Mouse (Mus musculus) skeletal muscle tissue, postnatal 0 days (tissue): ENCODE measurements around the gene Thap11. TPM values are rescaled to one million over a fixed set of nuclear protein-coding genes. Genes with fewer than 3 reads are reported as not detected.

Source experiments
- polyA plus RNA-seq: library from polyadenylated mRNA; unstranded; fragments of >200 nt; fragmentation: Nextera tagmentation; extraction: Ambion mirVana; gene quantifications from 2 replicates; pipeline ENCODE4 v1.2.1, GENCODE M21; 2015

Thap11 gene
- 52.0 and 52.7 TPM in 2 replicates for polyA plus RNA-seq

GRCm38 (mm10) chr8:105854715-105855216 lies at the start of gene Thap11:
Thap11 (plus strand) TSS chr8:105855132.

GRCm38 (mm10) chr8:105826861-105827848 lies 27.8 kb upstream of the Thap11 start, which contains the start of the genes Ranbp10 and Tsnaxip1:
Ranbp10 (minus strand) TSS chr8:105827350.
Tsnaxip1 (plus strand) TSS chr8:105827731.

GRCm38 (mm10) chr8:105853178-105853577 lies 1.8 kb upstream of the Thap11 start, which contains the start of gene Cenpt:
Cenpt (minus strand) TSS chr8:105853278.

GRCm38 (mm10) chr8:105860143-105860981 lies 5.4 kb downstream of the Thap11 start, which contains the start of gene Nutf2:
Nutf2 (plus strand) TSS chr8:105860580.

GRCm38 (mm10) chr8:105880754-105881520 lies 26.0 kb downstream of the Thap11 start, which contains the start of gene Edc4:
Edc4 (plus strand) TSS chr8:105880881.

GRCm38 (mm10) chr8:105893339-105893738 lies 38.4 kb downstream of the Thap11 start, which contains the start of gene Nrn1l:
Nrn1l (plus strand) TSS chr8:105893567.

GRCm38 (mm10) chr8:105900180-105900940 lies 45.4 kb downstream of the Thap11 start, which contains the start of gene Pskh1:
Pskh1 (plus strand) TSS chr8:105900441.

Other genes starting within 250 kb of the Thap11 start
- 15.6 and 18.2 TPM in 2 replicates for gene Ripor1, start 249.9 kb upstream of the Thap11 start, polyA plus RNA-seq
- gene Ctcf, start 218.6 kb upstream of the Thap11 start, polyA plus RNA-seq: 40.0 and 44.9 TPM in 2 replicates
- gene Agrp, start 217.7 kb upstream of the Thap11 start, polyA plus RNA-seq: 0.27 and 0.62 TPM in 2 replicates
- gene Carmil2, start 168.9 kb upstream of the Thap11 start, polyA plus RNA-seq: 0.04 and 0.10 TPM in 2 replicates
- gene Acd, start 154.0 kb upstream of the Thap11 start, polyA plus RNA-seq: 24.6 and 25.1 TPM in 2 replicates
- 11.9 and 12.2 TPM in 2 replicates for gene Pard6a, start 154.0 kb upstream of the Thap11 start, polyA plus RNA-seq
- gene 4933405L10Rik, start 147.5 kb upstream of the Thap11 start, polyA plus RNA-seq: not detected in 2 replicates
- 3.2 and 3.8 TPM in 2 replicates for gene Enkd1, start 146.9 kb upstream of the Thap11 start, polyA plus RNA-seq
- gene Gfod2, start 96.5 kb upstream of the Thap11 start, polyA plus RNA-seq: 5.0 and 7.8 TPM in 2 replicates
- gene Ranbp10, start 27.8 kb upstream of the Thap11 start, polyA plus RNA-seq: 9.3 and 9.6 TPM in 2 replicates
- gene Tsnaxip1, start 27.4 kb upstream of the Thap11 start, polyA plus RNA-seq: 0.17 and 0.28 TPM in 2 replicates
- 9.9 and 12.2 TPM in 2 replicates for gene Cenpt, start 1.9 kb upstream of the Thap11 start, polyA plus RNA-seq
- gene Nutf2, start 5.4 kb downstream of the Thap11 start, polyA plus RNA-seq: 158 and 164 TPM in 2 replicates
- gene Edc4, start 25.7 kb downstream of the Thap11 start, polyA plus RNA-seq: 20.2 and 22.6 TPM in 2 replicates
- 1.2 and 1.7 TPM in 2 replicates for gene Nrn1l, start 38.4 kb downstream of the Thap11 start, polyA plus RNA-seq
- gene Pskh1, start 45.3 kb downstream of the Thap11 start, polyA plus RNA-seq: 16.8 and 17.0 TPM in 2 replicates
- 0.32 TPM in 1 of 2 replicates, not detected in the other for gene Ctrl, start 78.7 kb downstream of the Thap11 start, polyA plus RNA-seq
- 36.6 and 38.1 TPM in 2 replicates for gene Psmb10, start 83.3 kb downstream of the Thap11 start, polyA plus RNA-seq
- gene Lcat, start 88.2 kb downstream of the Thap11 start, polyA plus RNA-seq: 0.49 and 0.66 TPM in 2 replicates
- gene Slc12a4, start 111.0 kb downstream of the Thap11 start, polyA plus RNA-seq: 15.2 and 16.0 TPM in 2 replicates
- not detected in 2 replicates for gene Dpep3, start 124.3 kb downstream of the Thap11 start, polyA plus RNA-seq
- gene Dus2, start 136.2 kb downstream of the Thap11 start, polyA plus RNA-seq: 15.0 and 15.5 TPM in 2 replicates
- not detected in 2 replicates for gene Dpep2nb, start 150.8 kb downstream of the Thap11 start, polyA plus RNA-seq
- 11.5 and 14.0 TPM in 2 replicates for gene Ddx28, start 156.8 kb downstream of the Thap11 start, polyA plus RNA-seq
- 2.9 and 3.2 TPM in 2 replicates for gene Nfatc3, start 203.7 kb downstream of the Thap11 start, polyA plus RNA-seq